Mouse (Mus musculus): ENCODE data around the gene Rad9b. TPM values are rescaled to one million over a fixed set of nuclear protein-coding genes. Genes with fewer than 3 reads are reported as not detected.
A peak's percentile ranks its signal among the peaks of the same experiment; 100 is the strongest.
"Not testable (repeated sequence)": the region's sequence is repeated elsewhere in the genome, so short reads cannot be mapped to it uniquely, and the experiment has no call there.

Rad9b gene
- total RNA-seq, 2 experiments from 2014 or later, result 4.9 to 5.4 TPM

- DNase-seq (ENCODE audit: low spot score in 2 of 2), result peak; percentile 96 to 99
Measured at GRCm38 (mm10) chr5:122372192-122372769, 18.2 kb upstream of the Rad9b start, which contains the start of gene Fam216a. TSS of gene Fam216a (minus strand) at chr5:122372364.

- peak in 1 of 2 experiments; percentile 39 for DNase-seq (ENCODE audit: low spot score in 2 of 2)
Measured at GRCm38 (mm10) chr5:122371591-122372191, 17.7 kb upstream of the Rad9b start, which contains the start of gene Gpn3. TSS of gene Gpn3 (plus strand) at chr5:122371876.

- DNase-seq (ENCODE audit: low spot score in 2 of 2), result no peak
Measured at GRCm38 (mm10) chr5:122354492-122355067, 547 bp upstream of the Rad9b start.

GRCm38 (mm10) chr5:122345777-122346176, 8.3 kb downstream of the Rad9b start:
- no peak for DNase-seq (ENCODE audit: low spot score in 2 of 2)

GRCm38 (mm10) chr5:122344260-122344659, 9.8 kb downstream of the Rad9b start:
- DNase-seq (ENCODE audit: low spot score in 2 of 2), result peak; percentile 24 to 64

- DNase-seq (ENCODE audit: low spot score in 2 of 2), result no peak
Measured at GRCm38 (mm10) chr5:122343768-122344167, 10.3 kb downstream of the Rad9b start.

- no peak for DNase-seq (ENCODE audit: low spot score in 2 of 2)
Measured at GRCm38 (mm10) chr5:122342874-122343273, 11.2 kb downstream of the Rad9b start.

- no peak for DNase-seq (ENCODE audit: low spot score in 2 of 2)
Measured at GRCm38 (mm10) chr5:122336554-122337294, 17.3 kb downstream of the Rad9b start.

GRCm38 (mm10) chr5:122334682-122335081, 19.4 kb downstream of the Rad9b start:
- DNase-seq (ENCODE audit: low spot score in 2 of 2), result no peak

GRCm38 (mm10) chr5:122330269-122330668, 23.8 kb downstream of the Rad9b start:
- DNase-seq (ENCODE audit: low spot score in 2 of 2), result no peak

GRCm38 (mm10) chr5:122327283-122327682, 26.8 kb downstream of the Rad9b start:
- no peak for DNase-seq (ENCODE audit: low spot score in 2 of 2)

- no peak for DNase-seq (ENCODE audit: low spot score in 2 of 2)
Measured at GRCm38 (mm10) chr5:122325477-122325876, 28.6 kb downstream of the Rad9b start.

GRCm38 (mm10) chr5:122324608-122325431, 29.2 kb downstream of the Rad9b start:
- no peak for DNase-seq (ENCODE audit: low spot score in 2 of 2)

GRCm38 (mm10) chr5:122323523-122323922, 30.5 kb downstream of the Rad9b start:
- DNase-seq (ENCODE audit: low spot score in 2 of 2), result no peak

GRCm38 (mm10) chr5:122320205-122320781, 33.7 kb downstream of the Rad9b start:
- DNase-seq (ENCODE audit: low spot score in 2 of 2), result no peak

- DNase-seq (ENCODE audit: low spot score in 2 of 2), result no peak
Measured at GRCm38 (mm10) chr5:122319474-122320204, 34.4 kb downstream of the Rad9b start.

- not testable (repeated sequence) for DNase-seq (ENCODE audit: low spot score in 2 of 2)
Measured at GRCm38 (mm10) chr5:122318976-122319375, 35.1 kb downstream of the Rad9b start.

GRCm38 (mm10) chr5:122318100-122318499, 35.9 kb downstream of the Rad9b start:
- DNase-seq (ENCODE audit: low spot score in 2 of 2), result no peak

GRCm38 (mm10) chr5:122317329-122318045, 36.5 kb downstream of the Rad9b start:
- DNase-seq (ENCODE audit: low spot score in 2 of 2), result no peak

Measured in adrenal gland, postnatal 4 days (tissue).